In genomic region chr7:129663781-129664505, GRCm38 (mm10) we compare ENCODE assay signal across 9 mouse cellular contexts.
DNase-seq lines count a peak whose midpoint lies in the region; ATAC-seq and TF ChIP-seq lines count a peak whose summit lies in the region.
"Had no signal": no experiment of that assay in that cellular context is flagged by ENCODE, and none has a peak within 500 bp of the region (broad histone marks: within the 10 kb centered on the region; RNA-seq: fewer than 3 reads in every experiment).

No protein-coding gene starts in this region.

- WGBS in kidney, embryonic 15.5 days = 23% methylated on average over 12 of the region's 12 CpGs
- 20% methylated on average over 12 of the region's 12 CpGs for WGBS in forebrain, embryonic 13.5 days
- WGBS in liver, embryonic 11.5 days = 39% methylated on average over 12 of the region's 12 CpGs
- 14% methylated on average over 12 of the region's 12 CpGs for WGBS in small intestine, adult 2 months
- WGBS in heart, embryonic 11.5 days (ENCODE audit: insufficient replicate concordance) = 24% methylated on average over 12 of the region's 12 CpGs

- ATAC-seq in kidney, embryonic 15.5 days (replicated peaks; ENCODE audit: low FRiP score) = peak; percentile 77
- peak; percentile 51; the same call in 1 of the 2 replicates for ATAC-seq in forebrain, embryonic 13.5 days
- ATAC-seq in liver, embryonic 11.5 days (replicated peaks; ENCODE audit: low FRiP score) = peak; percentile 31
- ATAC-seq in CD4-positive, CD25-positive, alpha-beta regulatory T cell, adult 4 months = no peak
- no peak for ATAC-seq in heart, embryonic 11.5 days (replicated peaks; ENCODE audit: insufficient number of reproducible peaks, low FRiP score, low TSS enrichment)

- no peak overlapping the region for H3K4me2 ChIP-seq in kidney, embryonic 15.5 days
- no peak overlapping the region for H3K4me2 ChIP-seq in forebrain, embryonic 13.5 days
- no peak overlapping the region for H3K4me2 ChIP-seq in liver, embryonic 11.5 days
- H3K4me2 ChIP-seq in heart, embryonic 11.5 days = no peak overlapping the region

- no peaks in the 10 kb centered on the region for H3K27me3 ChIP-seq in kidney, embryonic 15.5 days
- peaks cover 8% of the 10 kb centered on the region; the same call in 1 of the 2 replicates for H3K27me3 ChIP-seq in forebrain, embryonic 13.5 days
- H3K27me3 ChIP-seq in liver, embryonic 11.5 days (replicated peaks; ENCODE audit: control insufficient read depth, insufficient read depth, low read length) = no peaks in the 10 kb centered on the region
- H3K27me3 ChIP-seq in small intestine, adult 2 months (ENCODE audit: control insufficient read depth, insufficient read depth, low read length) = no peaks in the 10 kb centered on the region
- H3K27me3 ChIP-seq in heart, embryonic 11.5 days (ENCODE audit: control insufficient read depth, insufficient read depth, low read length) = no peaks in the 10 kb centered on the region

- peak overlapping the region; percentile 61 for H3K27ac ChIP-seq in kidney, embryonic 15.5 days
- no peak overlapping the region for H3K27ac ChIP-seq in forebrain, embryonic 13.5 days
- H3K27ac ChIP-seq in liver, embryonic 11.5 days (ENCODE audit: low read depth, low read length) = 0 out of 2 replicates have a peak overlapping the region, but pooled peaks have one; percentile 29
- peak overlapping the region; percentile 41; the same call in 1 of the 2 replicates for H3K27ac ChIP-seq in small intestine, adult 2 months (ENCODE audit: insufficient read depth, low read depth, low read length)
- H3K27ac ChIP-seq in heart, embryonic 11.5 days (ENCODE audit: low read depth, low read length) = no peak overlapping the region

- no peaks in the 10 kb centered on the region for H3K9me3 ChIP-seq in kidney, embryonic 15.5 days (replicated peaks)
- H3K9me3 ChIP-seq in forebrain, embryonic 13.5 days (replicated peaks) = no peaks in the 10 kb centered on the region
- no peaks in the 10 kb centered on the region for H3K9me3 ChIP-seq in liver, embryonic 11.5 days (ENCODE audit: control insufficient read depth, low read length)
- no peaks in the 10 kb centered on the region for H3K9me3 ChIP-seq in heart, embryonic 11.5 days (replicated peaks; ENCODE audit: control insufficient read depth, low read length)

- TF ChIP-seq CTCF in small intestine, adult 2 months (IDR thresholded peaks at IDR 0.05; ENCODE audit: extremely low read depth, insufficient read length, insufficient replicate concordance, low read depth, low read length) = no peak

- H3K4me1 ChIP-seq in kidney, embryonic 15.5 days = peaks cover 40% of the 10 kb centered on the region
- peaks cover 35% of the 10 kb centered on the region for H3K4me1 ChIP-seq in forebrain, embryonic 13.5 days
- H3K4me1 ChIP-seq in liver, embryonic 11.5 days (replicated peaks; ENCODE audit: control insufficient read depth, insufficient read depth, low read length) = 0 out of 2 replicates have a peak, but pooled peaks cover 3% of the 10 kb centered on the region
- H3K4me1 ChIP-seq in small intestine, adult 2 months (ENCODE audit: control insufficient read depth, insufficient read depth, insufficient read length, low read length) = peaks cover 25% of the 10 kb centered on the region
- H3K4me1 ChIP-seq in heart, embryonic 11.5 days (ENCODE audit: control insufficient read depth, insufficient read depth, low read length) = peaks cover 3% of the 10 kb centered on the region; the same call in 1 of the 2 replicates

- no peak for TF ChIP-seq POLR2A in small intestine, adult 2 months (IDR thresholded peaks at IDR 0.05; ENCODE audit: low read depth, low read length)

- DNase-seq in kidney, adult 9 months = no peak
- DNase-seq in liver, embryonic 11.5 days (ENCODE audit: low spot score) = no peak
- no peak for DNase-seq in thymus, postnatal 14 days

- H3K36me3 ChIP-seq in kidney, embryonic 15.5 days = no peaks in the 10 kb centered on the region
- H3K36me3 ChIP-seq in forebrain, embryonic 13.5 days (ENCODE audit: poor library complexity, severe bottlenecking) = no peaks in the 10 kb centered on the region
- no peaks in the 10 kb centered on the region for H3K36me3 ChIP-seq in liver, embryonic 11.5 days (ENCODE audit: control insufficient read depth, insufficient read depth, low read length)
- H3K36me3 ChIP-seq in small intestine, adult 2 months (ENCODE audit: control insufficient read depth, insufficient read depth, low read length) = no peaks in the 10 kb centered on the region
- no peaks in the 10 kb centered on the region for H3K36me3 ChIP-seq in heart, embryonic 11.5 days (ENCODE audit: control insufficient read depth, insufficient read depth, low read length)
- H3K36me3 ChIP-seq: G1E had no signal

- no peak overlapping the region for H3K9ac ChIP-seq in kidney, embryonic 15.5 days
- H3K9ac ChIP-seq in forebrain, embryonic 13.5 days = 0 out of 2 replicates have a peak overlapping the region, but pooled peaks have one; percentile 30
- no peak overlapping the region for H3K9ac ChIP-seq in liver, embryonic 11.5 days (ENCODE audit: low read depth, low read length)
- H3K9ac ChIP-seq in heart, embryonic 11.5 days (ENCODE audit: low read depth, low read length) = no peak overlapping the region

- no peak overlapping the region for H3K4me3 ChIP-seq in kidney, embryonic 15.5 days (replicated peaks)
- no peak overlapping the region for H3K4me3 ChIP-seq in forebrain, embryonic 13.5 days
- no peak overlapping the region for H3K4me3 ChIP-seq in liver, embryonic 11.5 days (ENCODE audit: low read depth, low read length)
- no peak overlapping the region for H3K4me3 ChIP-seq in small intestine, adult 2 months (ENCODE audit: low read depth, low read length)
- H3K4me3 ChIP-seq in heart, embryonic 11.5 days (ENCODE audit: low read depth, low read length) = no peak overlapping the region

Comparison
In these comparisons a context has a peak if more than half of its experiments do, and no peak if none do; other contexts are left out.
1. ATAC-seq: peak in kidney, embryonic 15.5 days (single experiment), forebrain, embryonic 13.5 days (single experiment) and liver, embryonic 11.5 days (single experiment); none in CD4-positive, CD25-positive, alpha-beta regulatory T cell, adult 4 months (single experiment) and heart, embryonic 11.5 days (single experiment).
2. H3K27ac ChIP-seq: peak in kidney, embryonic 15.5 days (single experiment), liver, embryonic 11.5 days (single experiment) and small intestine, adult 2 months (single experiment); none in forebrain, embryonic 13.5 days (single experiment) and heart, embryonic 11.5 days (single experiment).